Mouse (Mus musculus) MEL (cell line): ENCODE data around the gene Xpo4.

Source experiments
- BHLHE40 ChIP-seq: IDR thresholded peaks from 2 replicates; pipeline ENCODE4 v1.6.1; 2012; ENCODE audit warnings: low read depth, mild to moderate bottlenecking, inconsistent platforms, low read length, improper control_type of control experiment, borderline replicate concordance
- CHD1 ChIP-seq: IDR thresholded peaks from 2 replicates; pipeline ENCODE4 v1.6.1; 2012; ENCODE audit warnings: low read depth, mild to moderate bottlenecking, inconsistent platforms, low read length, improper control_type of control experiment
- CTCF ChIP-seq, 3 experiments: IDR thresholded peaks in 2 of 3; conservative IDR thresholded peaks in 1 of 3; 2 replicates each; pipeline ENCODE4 v1.5.1; 2011 to 2012; ENCODE audit warnings: low read length in 3 of 3, low read depth in 2 of 3, mild to moderate bottlenecking in 2 of 3, improper control_type of control experiment in 1 of 3, inconsistent platforms in 1 of 3, mixed read lengths in 1 of 3, moderate library complexity in 1 of 3; ENCODE audit not compliant: control insufficient read depth in 1 of 3, insufficient read depth in 1 of 3, poor library complexity in 1 of 3, severe bottlenecking in 1 of 3
- ELF1 ChIP-seq: IDR thresholded peaks from 2 replicates; pipeline ENCODE4 v1.6.1; 2014; ENCODE audit warnings: low read depth, mild to moderate bottlenecking, inconsistent platforms, low read length, improper control_type of control experiment, moderate library complexity
- EP300 ChIP-seq, 2 experiments: IDR thresholded peaks; 2 replicates each; pipeline ENCODE4 v1.6.1; 2011; ENCODE audit warnings: improper control_type of control experiment in 2 of 2, low read length in 2 of 2, low read depth in 1 of 2, mild to moderate bottlenecking in 1 of 2
- GABPA ChIP-seq: IDR thresholded peaks from 2 replicates; pipeline ENCODE4 v1.6.1; 2012; ENCODE audit warnings: low read depth, mild to moderate bottlenecking, inconsistent platforms, low read length, improper control_type of control experiment, moderate library complexity
- MAX ChIP-seq: IDR thresholded peaks from 2 replicates; pipeline ENCODE4 v1.6.1; 2011; ENCODE audit warnings: low read length, improper control_type of control experiment
- NRF1 ChIP-seq: IDR thresholded peaks from 2 replicates; pipeline ENCODE4 v1.6.1; 2014; ENCODE audit warnings: low read depth, mild to moderate bottlenecking, inconsistent platforms, low read length, improper control_type of control experiment, moderate library complexity; ENCODE audit not compliant: poor library complexity, insufficient read depth, severe bottlenecking
- POLR2A ChIP-seq, 2 experiments: IDR thresholded peaks; 2 replicates each; pipeline ENCODE4 v1.6.1; 2011 to 2012; ENCODE audit warnings: low read length in 2 of 2, mild to moderate bottlenecking in 2 of 2, control low read depth in 1 of 2, improper control_type of control experiment in 1 of 2, low read depth in 1 of 2, moderate library complexity in 1 of 2; ENCODE audit not compliant: control insufficient read depth in 1 of 2, insufficient read depth in 1 of 2, poor library complexity in 1 of 2
- RAD21 ChIP-seq: IDR thresholded peaks from 2 replicates; pipeline ENCODE4 v1.6.1; 2011; ENCODE audit warnings: mild to moderate bottlenecking, low read depth, low read length, improper control_type of control experiment
- SIN3A ChIP-seq: IDR thresholded peaks from 2 replicates; pipeline ENCODE4 v1.6.1; 2012; ENCODE audit warnings: low read length, improper control_type of control experiment, inconsistent platforms
- TAL1 ChIP-seq: IDR thresholded peaks from 2 replicates; pipeline ENCODE4 v1.6.1; 2012; ENCODE audit warnings: mild to moderate bottlenecking, inconsistent platforms, low read length, moderate library complexity, mixed read lengths
- USF1 ChIP-seq: IDR thresholded peaks from 2 replicates; pipeline ENCODE4 v1.6.1; 2014; ENCODE audit warnings: low read depth, mild to moderate bottlenecking, inconsistent platforms, low read length, improper control_type of control experiment, moderate library complexity
- ZC3H11A ChIP-seq: IDR thresholded peaks from 2 replicates; pipeline ENCODE4 v1.6.1; 2012; ENCODE audit warnings: low read depth, mild to moderate bottlenecking, inconsistent platforms, low read length, improper control_type of control experiment

GRCm38 (mm10) chr14:57684579-57684978, 19.3 kb upstream of the Xpo4 start:
- TF ChIP-seq MAX (no peak), CTCF (IDR thresholded peaks at IDR 0.05 in 2 of 3, conservative IDR thresholded peaks at IDR 0.05 in 1 of 3; ENCODE audit: control insufficient read depth in 1 of 3, insufficient read depth in 1 of 3, low read depth in 2 of 3, low read length in 3 of 3, poor library complexity in 1 of 3, severe bottlenecking in 1 of 3) (peak; percentile 67 to 85 (median 79)), USF1 (no peak), RAD21 (peak; percentile 79), POLR2A (IDR thresholded peaks at IDR 0.05; ENCODE audit: control insufficient read depth in 1 of 2, insufficient read depth in 1 of 2, low read depth in 1 of 2, low read length in 2 of 2, poor library complexity in 1 of 2) (no peak), TAL1 (no peak), ZC3H11A (peak; percentile 83), EP300 (IDR thresholded peaks at IDR 0.05; ENCODE audit: low read depth in 1 of 2, low read length in 2 of 2) (no peak), SIN3A (no peak), BHLHE40 (no peak), ELF1 (no peak), CHD1 (no peak), GABPA (no peak), NRF1 (no peak)
